Mouse (Mus musculus) lung, embryonic 16.5 days (tissue): Measurements from ENCODE around the gene Zfyve21. TPM values are rescaled to one million over a fixed set of nuclear protein-coding genes. Genes with fewer than 3 reads are reported as not detected.

Experiments
- ATAC-seq: fragments of 200-750 bp; cut with Nextera tagmentation; 2 replicates; pipeline ENCODE4 v1.8.0; 2017; ENCODE audit warnings: low read depth, mild to moderate bottlenecking, moderate library complexity
- H3K27ac ChIP-seq: fragments of 300-500 bp; sonication (generic); 2 replicates; pipeline ENCODE4 v1.5.1; 2014; ENCODE audit warnings: mild to moderate bottlenecking, control low read depth, low read length
- H3K27me3 ChIP-seq: fragments of 300-500 bp; sonication (generic); 2 replicates; pipeline ENCODE4 v1.6.1; 2014; ENCODE audit warnings: low read depth, low read length, mixed read lengths; ENCODE audit not compliant: control insufficient read depth, insufficient read depth
- H3K36me3 ChIP-seq: fragments of 300-500 bp; sonication (generic); 2 replicates; pipeline ENCODE4 v1.6.1; 2014; ENCODE audit warnings: low read length; ENCODE audit not compliant: control insufficient read depth, insufficient read depth
- H3K4me1 ChIP-seq: fragments of 300-500 bp; sonication (generic); replicated peaks from 2 replicates; pipeline ENCODE4 v1.6.1; 2014; ENCODE audit warnings: low read length, mixed read lengths; ENCODE audit not compliant: control insufficient read depth, insufficient read depth
- H3K4me2 ChIP-seq: fragments of 300-500 bp; sonication (generic); 2 replicates; pipeline ENCODE4 v1.6.1; 2014; ENCODE audit warnings: low read depth, low read length, control low read depth
- H3K4me3 ChIP-seq: fragments of 300-500 bp; sonication (generic); 2 replicates; pipeline ENCODE4 v1.5.1; 2014; ENCODE audit warnings: mild to moderate bottlenecking, low read length, control low read depth
- H3K9ac ChIP-seq: fragments of 300-500 bp; sonication (generic); 2 replicates; pipeline ENCODE4 v1.6.1; 2014; ENCODE audit warnings: low read length, control low read depth
- H3K9me3 ChIP-seq: fragments of 300-500 bp; sonication (generic); 2 replicates; pipeline ENCODE4 v1.6.1; 2016; ENCODE audit warnings: low read length; ENCODE audit not compliant: control insufficient read depth
- WGBS: fragments of 180-500 bp; shearing (Covaris S2); extraction: QIAGEN DNeasy Blood & Tissue Kit; methylation state at CpG from one replicate; pipeline ENCODE4 v1.1.7; 2014; 5-methylcytosine and 5-hydroxymethylcytosine counted together
- polyA plus RNA-seq: library from polyadenylated mRNA; unstranded; fragments of >200 nt; fragmentation: Nextera tagmentation; extraction: Ambion mirVana; gene quantifications from 2 replicates; pipeline ENCODE4 v1.2.1, GENCODE M21; 2015

Zfyve21 gene
- polyA plus RNA-seq, 1 experiment from 2014 or later: 111 TPM

DNA sequence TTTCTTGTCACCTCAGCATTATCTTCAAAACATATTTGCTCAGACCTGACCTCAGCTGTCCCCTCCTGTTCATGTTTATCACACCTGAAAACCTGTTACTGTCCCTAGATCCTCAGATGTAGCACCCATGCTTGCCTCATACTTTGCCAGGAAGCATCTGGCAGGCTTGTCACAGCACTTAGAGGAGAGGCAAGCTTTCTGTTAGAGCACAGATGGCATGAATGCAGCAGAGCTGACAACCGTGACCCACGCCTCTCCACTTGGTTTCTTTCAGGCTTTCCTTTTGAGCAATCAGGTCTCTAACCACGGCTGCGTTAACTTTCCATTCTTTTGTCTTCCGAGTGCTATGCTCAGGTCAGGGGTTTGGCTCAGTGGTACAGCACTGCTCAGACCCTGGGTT, 15.5 kb downstream of the Zfyve21 start:
- WGBS: 84% methylated on average over 5 of the region's 5 CpGs
- Histone ChIP-seq H3K27ac (no peak overlapping the region), H3K27me3 (no peaks in the 10 kb centered on the region), H3K36me3 (peaks cover 79% of the 10 kb centered on the region), H3K9ac (no peak overlapping the region), H3K4me3 (no peak overlapping the region), H3K4me2 (no peak overlapping the region), H3K9me3 (no peaks in the 10 kb centered on the region), H3K4me1 (no peaks in the 10 kb centered on the region)
- no peak for ATAC-seq

DNA sequence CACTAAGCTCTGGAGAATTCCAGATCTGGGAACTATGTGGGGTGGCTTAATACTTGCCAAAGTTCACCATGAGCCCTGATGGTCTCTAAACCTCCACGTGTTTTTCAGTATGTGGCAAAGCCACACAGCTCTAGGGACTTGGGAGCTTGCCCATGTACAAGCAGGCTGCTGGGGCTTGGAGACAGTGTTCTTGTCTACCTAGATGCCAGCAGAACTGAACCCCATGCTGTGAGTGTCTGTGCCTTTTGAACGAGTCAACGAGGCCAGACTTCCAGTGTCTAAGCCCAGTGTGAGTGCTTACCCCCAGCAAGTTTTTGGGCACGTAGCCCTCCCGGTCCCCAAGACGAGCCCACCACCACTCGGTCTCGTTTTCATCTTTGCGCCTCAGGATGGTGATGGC, 16.0 kb downstream of the Zfyve21 start:
- no peak overlapping the region for H3K27ac ChIP-seq
- H3K4me3 ChIP-seq: no peak overlapping the region
- peaks cover 76% of the 10 kb centered on the region for H3K36me3 ChIP-seq
- H3K9me3 ChIP-seq: no peaks in the 10 kb centered on the region
- no peaks in the 10 kb centered on the region for H3K4me1 ChIP-seq
- H3K27me3 ChIP-seq: no peaks in the 10 kb centered on the region
- 89% methylated on average over 9 of the region's 9 CpGs for WGBS
- H3K9ac ChIP-seq: no peak overlapping the region
- H3K4me2 ChIP-seq: no peak overlapping the region
- no peak for ATAC-seq

DNA sequence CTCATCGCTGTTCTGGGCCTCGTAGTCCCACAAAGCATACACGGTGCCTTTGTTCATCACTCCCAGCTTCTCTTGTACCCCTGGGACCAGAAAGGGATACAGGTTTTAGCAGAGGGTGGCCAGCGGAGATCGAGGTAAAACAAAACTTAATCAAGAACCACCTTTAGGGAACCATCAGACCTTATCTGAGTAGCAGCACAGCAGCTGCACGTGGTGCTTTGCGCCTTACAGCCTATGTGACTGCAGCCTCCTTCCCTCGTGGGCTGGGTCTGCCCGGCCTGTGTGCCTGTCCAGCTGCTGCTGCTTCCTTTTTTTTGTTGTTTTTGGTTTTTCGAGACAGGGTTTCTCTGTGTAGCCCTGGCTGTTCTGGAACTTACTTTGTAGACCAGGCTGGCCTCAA, 16.4 kb downstream of the Zfyve21 start:
- Histone ChIP-seq H3K4me2 (no peak overlapping the region), H3K9me3 (no peaks in the 10 kb centered on the region), H3K27me3 (no peaks in the 10 kb centered on the region), H3K9ac (no peak overlapping the region), H3K36me3 (peaks cover 74% of the 10 kb centered on the region), H3K4me3 (no peak overlapping the region), H3K27ac (no peak overlapping the region), H3K4me1 (no peaks in the 10 kb centered on the region)
- ATAC-seq: no peak
- WGBS: 86% methylated on average over 10 of the region's 10 CpGs

DNA sequence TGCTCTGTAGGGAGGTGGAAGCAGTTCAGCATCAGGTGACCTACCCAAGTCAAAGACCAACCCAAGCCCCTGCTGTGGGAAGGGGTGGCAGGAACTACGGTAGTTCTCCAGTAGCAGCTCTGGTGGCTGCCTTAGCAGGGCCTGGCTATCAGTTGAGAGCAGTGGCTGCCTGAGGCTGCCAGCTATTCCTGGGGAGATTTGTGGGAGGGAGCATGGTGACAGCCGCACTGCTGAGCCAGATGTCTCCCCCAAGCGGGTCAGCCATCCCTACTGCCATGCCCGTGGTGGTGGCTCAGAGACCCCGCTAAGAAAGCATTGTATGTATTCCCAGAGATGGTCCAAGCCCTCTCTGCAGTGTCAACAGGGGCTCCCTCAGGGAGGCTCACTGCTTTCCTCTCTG, 18.7 kb downstream of the Zfyve21 start:
- Histone ChIP-seq H3K4me1 (no peaks in the 10 kb centered on the region), H3K4me3 (no peak overlapping the region), H3K9ac (no peak overlapping the region), H3K27ac (no peak overlapping the region), H3K36me3 (peaks cover 61% of the 10 kb centered on the region), H3K27me3 (no peaks in the 10 kb centered on the region), H3K4me2 (no peak overlapping the region), H3K9me3 (no peaks in the 10 kb centered on the region)
- WGBS: 81% methylated on average over 5 of the region's 5 CpGs
- no peak for ATAC-seq

DNA sequence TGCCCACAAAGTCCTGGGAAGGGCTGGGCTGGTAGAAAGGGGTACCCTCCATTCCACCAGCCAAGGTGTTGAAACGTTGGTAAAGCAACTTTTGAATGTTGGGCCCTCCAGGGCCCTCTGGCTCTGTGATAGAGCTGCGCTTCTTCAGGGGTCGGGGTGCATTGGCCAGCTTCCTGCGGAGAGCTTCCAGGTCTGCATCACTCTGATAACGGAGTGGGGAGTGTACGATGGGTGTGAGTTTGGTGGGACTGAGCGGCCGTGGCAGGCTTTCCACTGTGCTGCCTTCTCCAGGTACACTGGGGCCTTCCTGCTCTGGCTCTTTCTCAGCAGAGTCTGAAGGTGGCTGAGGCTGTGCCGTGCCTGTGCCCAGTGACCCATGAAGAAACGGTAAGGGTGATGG, 19.5 kb downstream of the Zfyve21 start:
- no peak overlapping the region for H3K4me2 ChIP-seq
- H3K27me3 ChIP-seq: no peaks in the 10 kb centered on the region
- WGBS: 82% methylated on average over 10 of the region's 10 CpGs
- H3K27ac ChIP-seq: no peak overlapping the region
- peaks cover 59% of the 10 kb centered on the region for H3K36me3 ChIP-seq
- H3K4me1 ChIP-seq: no peaks in the 10 kb centered on the region
- no peak overlapping the region for H3K9ac ChIP-seq
- H3K9me3 ChIP-seq: no peaks in the 10 kb centered on the region
- no peak overlapping the region for H3K4me3 ChIP-seq
- no peak for ATAC-seq

DNA sequence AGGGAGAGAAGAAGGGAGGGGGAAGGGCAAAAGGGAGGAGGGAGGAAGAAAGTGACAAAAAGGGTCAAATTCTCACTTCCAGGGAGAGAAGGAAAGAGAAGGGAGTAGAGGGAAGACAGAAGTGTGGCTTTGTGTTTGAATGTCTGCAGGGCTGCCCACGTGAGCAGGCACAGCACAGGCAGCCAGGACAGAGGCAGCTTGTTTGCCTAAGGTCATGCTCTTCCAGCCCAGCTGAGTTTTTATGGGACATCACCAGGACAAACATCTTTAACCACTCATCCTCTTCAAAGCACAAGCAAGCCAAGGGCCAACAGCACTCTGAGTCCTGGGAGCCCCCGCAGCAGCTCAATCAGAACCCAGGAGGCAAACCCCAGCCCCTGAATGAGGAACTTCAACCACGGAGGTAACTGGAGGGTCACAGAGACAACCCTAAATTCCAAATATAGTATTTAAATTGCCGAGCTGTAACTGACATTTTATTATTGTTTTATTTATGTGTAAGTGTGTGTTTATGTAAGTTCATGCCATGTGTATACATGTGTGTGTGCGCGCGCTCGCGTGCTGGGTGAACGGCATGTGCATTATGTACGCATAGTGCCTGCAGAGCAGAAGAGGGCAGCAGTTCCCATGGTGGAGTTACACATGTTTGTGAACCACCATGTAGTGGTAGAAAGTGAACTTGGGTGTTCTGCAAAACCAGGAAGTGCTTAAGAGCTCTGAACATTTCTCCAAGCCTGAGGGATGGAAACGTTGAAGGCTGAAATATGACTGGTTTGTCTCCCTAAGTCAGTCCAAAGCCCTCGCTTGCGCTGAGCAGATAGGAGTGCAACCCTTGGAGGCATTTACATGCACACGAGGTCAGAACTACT, 28.8 kb downstream of the Zfyve21 start:
- Histone ChIP-seq H3K27me3 (no peaks in the 10 kb centered on the region), H3K4me2 (no peak overlapping the region), H3K36me3 (peaks cover 34% of the 10 kb centered on the region), H3K9ac (no peak overlapping the region), H3K4me1 (no peaks in the 10 kb centered on the region), H3K9me3 (no peaks in the 10 kb centered on the region), H3K4me3 (no peak overlapping the region), H3K27ac (no peak overlapping the region)
- no peak for ATAC-seq
- 70% methylated on average over 15 of the region's 15 CpGs for WGBS

DNA sequence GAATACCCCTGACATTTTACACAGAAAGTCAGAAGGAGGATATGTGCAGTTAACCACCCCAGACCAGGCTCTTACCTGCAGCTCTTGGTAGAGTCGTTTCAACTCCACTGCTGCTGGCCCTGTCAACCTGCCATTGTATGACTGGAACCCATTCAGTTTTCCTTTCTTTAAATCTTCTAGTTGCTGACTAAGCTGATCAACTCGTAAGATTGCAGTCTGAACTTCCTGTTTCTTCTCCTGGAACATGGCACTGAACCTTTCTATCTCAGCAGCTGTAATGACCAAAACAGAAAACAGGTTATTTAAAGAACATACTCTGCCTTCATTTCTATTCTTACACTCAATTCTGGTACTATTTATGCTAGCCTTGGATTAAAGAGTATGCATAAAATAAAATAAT, 29.5 kb downstream of the Zfyve21 start:
- no peak overlapping the region for H3K27ac ChIP-seq
- WGBS: 56% methylated on average over 2 of the region's 2 CpGs
- ATAC-seq: no peak
- no peaks in the 10 kb centered on the region for H3K27me3 ChIP-seq
- no peaks in the 10 kb centered on the region for H3K4me1 ChIP-seq
- peaks cover 29% of the 10 kb centered on the region for H3K36me3 ChIP-seq
- H3K9ac ChIP-seq: no peak overlapping the region
- H3K9me3 ChIP-seq: no peaks in the 10 kb centered on the region
- no peak overlapping the region for H3K4me3 ChIP-seq
- H3K4me2 ChIP-seq: no peak overlapping the region

DNA sequence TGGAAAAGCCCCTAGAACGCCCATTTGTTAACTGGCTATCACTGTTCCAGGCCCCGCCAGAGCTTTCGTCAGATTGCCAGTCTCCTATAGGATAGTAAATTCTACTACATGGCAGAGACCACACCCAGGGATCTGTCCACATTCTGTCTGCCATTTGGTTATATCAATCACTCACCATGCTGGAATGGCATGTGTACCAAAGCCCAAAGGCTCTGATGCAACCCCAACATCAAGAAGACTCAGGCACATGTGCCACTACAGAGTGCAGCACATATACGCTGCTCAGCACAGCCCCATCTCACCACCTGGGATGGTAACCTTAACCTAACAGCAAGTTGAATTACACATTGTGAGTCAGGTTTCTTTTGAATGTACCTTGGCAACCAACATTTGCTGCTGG, 32.0 kb downstream of the Zfyve21 start:
- H3K36me3 ChIP-seq: peaks cover 15% of the 10 kb centered on the region
- H3K4me3 ChIP-seq: no peak overlapping the region
- H3K27ac ChIP-seq: no peak overlapping the region
- no peak for ATAC-seq
- no peak overlapping the region for H3K4me2 ChIP-seq
- H3K9ac ChIP-seq: no peak overlapping the region
- 94% methylated on average over 4 of the region's 4 CpGs for WGBS
- H3K4me1 ChIP-seq: no peaks in the 10 kb centered on the region
- H3K9me3 ChIP-seq: no peaks in the 10 kb centered on the region
- no peaks in the 10 kb centered on the region for H3K27me3 ChIP-seq

DNA sequence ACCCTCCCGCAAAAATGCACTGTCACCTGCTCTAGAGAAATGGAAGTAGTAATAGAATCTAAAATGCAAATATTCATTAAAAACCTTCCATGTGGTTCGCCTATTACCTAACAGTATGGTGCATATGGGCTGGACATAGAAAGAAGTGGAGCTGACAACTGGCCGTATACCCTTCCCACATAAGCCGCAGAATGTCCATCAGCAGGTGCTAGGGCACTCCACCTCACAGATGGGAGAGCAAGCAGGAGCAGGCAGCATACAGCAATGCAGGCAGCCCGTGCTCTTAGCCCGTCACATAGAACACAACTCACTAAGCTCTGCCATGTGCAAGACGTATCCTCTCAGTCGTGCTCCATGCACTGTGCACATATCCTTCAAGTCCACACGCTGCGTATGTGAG, 32.8 kb downstream of the Zfyve21 start:
- 77% methylated on average over 10 of the region's 10 CpGs for WGBS
- Histone ChIP-seq H3K27me3 (no peaks in the 10 kb centered on the region), H3K9me3 (no peaks in the 10 kb centered on the region), H3K36me3 (peaks cover 10% of the 10 kb centered on the region), H3K4me2 (no peak overlapping the region), H3K4me1 (no peaks in the 10 kb centered on the region), H3K9ac (no peak overlapping the region), H3K27ac (no peak overlapping the region), H3K4me3 (no peak overlapping the region)
- no peak for ATAC-seq
